Mouse (Mus musculus) adrenal gland, postnatal 0 days (tissue): ENCODE results near the gene Klf5. TPM values are rescaled to one million over a fixed set of nuclear protein-coding genes. Genes with fewer than 3 reads are reported as not detected.

Source experiments
- polyA plus RNA-seq: library from polyadenylated mRNA; unstranded; fragments of >200 nt; fragmentation: Nextera tagmentation; extraction: Ambion mirVana; gene quantifications from 2 replicates; pipeline ENCODE4 v1.2.1, GENCODE M21; 2015

The Klf5 gene
- 21.6 and 47.8 TPM in 2 replicates for polyA plus RNA-seq

GRCm38 (mm10) chr14:99298385-99299021 lies at the start of gene Klf5:
TSS of gene Klf5 (plus strand) at chr14:99298691.

Other genes with a start within 250 kb of the Klf5 start
- gene Pibf1, start 199.3 kb upstream of the Klf5 start, polyA plus RNA-seq = 18.2 and 19.9 TPM in 2 replicates
- 12.5 and 13.9 TPM in 2 replicates for gene Dis3, start 198.9 kb upstream of the Klf5 start, polyA plus RNA-seq